Mouse (Mus musculus) neural tube, embryonic 15.5 days (tissue): Measurements from ENCODE around the gene Plxnd1. TPM values are rescaled to one million over a fixed set of nuclear protein-coding genes. Genes with fewer than 3 reads are reported as not detected.

Experiments used
- ATAC-seq: fragments of 200-750 bp; cut with Nextera tagmentation; 2 replicates; pipeline ENCODE4 v1.8.0; 2017; ENCODE audit warnings: mild to moderate bottlenecking, moderate TSS enrichment, moderate library complexity; ENCODE audit not compliant: low FRiP score
- H3K27ac ChIP-seq: fragments of 300-500 bp; sonication (generic); replicated peaks from 2 replicates; pipeline ENCODE4 v1.5.1; 2015; ENCODE audit warnings: mild to moderate bottlenecking, inconsistent platforms
- H3K27me3 ChIP-seq: fragments of 300-500 bp; sonication (generic); replicated peaks from 2 replicates; pipeline ENCODE4 v1.6.1; 2015; ENCODE audit warnings: inconsistent platforms
- H3K36me3 ChIP-seq: fragments of 300-500 bp; sonication (generic); 2 replicates; pipeline ENCODE4 v1.6.1; 2015; ENCODE audit warnings: inconsistent platforms
- H3K4me1 ChIP-seq: fragments of 300-500 bp; sonication (generic); 2 replicates; pipeline ENCODE4 v1.6.1; 2015; ENCODE audit warnings: inconsistent platforms
- H3K4me2 ChIP-seq: fragments of 300-500 bp; sonication (generic); 2 replicates; pipeline ENCODE4 v1.6.1; 2015; ENCODE audit warnings: inconsistent platforms, mild to moderate bottlenecking, moderate library complexity
- H3K4me3 ChIP-seq: fragments of 300-500 bp; sonication (generic); replicated peaks from 2 replicates; pipeline ENCODE4 v1.5.1; 2015; ENCODE audit warnings: mild to moderate bottlenecking, inconsistent platforms
- H3K9ac ChIP-seq: fragments of 300-500 bp; sonication (generic); replicated peaks from 2 replicates; pipeline ENCODE4 v1.6.1; 2015; ENCODE audit warnings: mild to moderate bottlenecking, inconsistent platforms
- H3K9me3 ChIP-seq: fragments of 300-500 bp; sonication (generic); replicated peaks from 2 replicates; pipeline ENCODE4 v1.6.1; 2016; ENCODE audit warnings: inconsistent platforms
- WGBS: fragments of 180-500 bp; shearing (Covaris S2); methylation state at CpG from one replicate; pipeline ENCODE4 v1.1.7; 2015; ENCODE audit warnings: mixed read lengths; 5-methylcytosine and 5-hydroxymethylcytosine counted together
- polyA plus RNA-seq: library from polyadenylated mRNA; unstranded; fragments of >200 nt; fragmentation: Nextera tagmentation; extraction: Ambion mirVana; gene quantifications from 2 replicates; pipeline ENCODE4 v1.2.1, GENCODE M21; 2015

Plxnd1 gene
- polyA plus RNA-seq, 1 experiment from 2014 or later: 8.8 TPM

DNA sequence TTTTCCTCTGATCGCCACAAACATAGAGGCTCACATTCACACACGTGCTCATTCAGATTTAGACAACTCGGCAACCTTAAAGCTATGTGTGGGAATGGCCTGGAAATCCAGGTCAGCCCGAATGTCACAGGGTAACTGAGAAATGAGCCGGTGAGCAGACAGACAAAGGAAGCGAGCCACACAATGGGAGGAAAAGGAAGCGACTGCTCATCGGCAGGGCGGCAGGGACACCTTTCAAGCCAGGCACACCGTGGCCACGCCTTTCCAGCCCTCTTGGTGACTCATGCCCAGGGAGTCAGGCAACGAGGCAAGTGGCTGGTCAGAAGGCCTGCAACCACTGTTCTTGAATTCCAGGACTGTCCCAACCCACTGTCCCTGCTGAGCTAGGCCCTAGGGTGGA is 14.6 kb upstream of the Plxnd1 start:
- no peak overlapping the region for H3K4me3 ChIP-seq
- no peak overlapping the region for H3K9ac ChIP-seq
- H3K9me3 ChIP-seq: no peaks in the 10 kb centered on the region
- WGBS: 58% methylated on average over 12 of the region's 12 CpGs
- H3K4me1 ChIP-seq: peaks cover 4% of the 10 kb centered on the region; the same call in 1 of the 2 replicates
- H3K27ac ChIP-seq: no peak overlapping the region
- no peaks in the 10 kb centered on the region for H3K36me3 ChIP-seq
- ATAC-seq: no peak
- no peaks in the 10 kb centered on the region for H3K27me3 ChIP-seq
- no peak overlapping the region for H3K4me2 ChIP-seq

- Histone ChIP-seq H3K27ac (no peak overlapping the region), H3K36me3 (no peaks in the 10 kb centered on the region), H3K4me1 (peaks cover 4% of the 10 kb centered on the region; the same call in 1 of the 2 replicates), H3K4me2 (no peak overlapping the region), H3K9ac (no peak overlapping the region), H3K27me3 (no peaks in the 10 kb centered on the region), H3K9me3 (no peaks in the 10 kb centered on the region), H3K4me3 (no peak overlapping the region)
- 19% methylated on average over 9 of the region's 9 CpGs for WGBS
- no peak for ATAC-seq
These were observed 12.9 kb upstream of the Plxnd1 start for GRCm38 (mm10) chr6:116007561-116008173.

DNA sequence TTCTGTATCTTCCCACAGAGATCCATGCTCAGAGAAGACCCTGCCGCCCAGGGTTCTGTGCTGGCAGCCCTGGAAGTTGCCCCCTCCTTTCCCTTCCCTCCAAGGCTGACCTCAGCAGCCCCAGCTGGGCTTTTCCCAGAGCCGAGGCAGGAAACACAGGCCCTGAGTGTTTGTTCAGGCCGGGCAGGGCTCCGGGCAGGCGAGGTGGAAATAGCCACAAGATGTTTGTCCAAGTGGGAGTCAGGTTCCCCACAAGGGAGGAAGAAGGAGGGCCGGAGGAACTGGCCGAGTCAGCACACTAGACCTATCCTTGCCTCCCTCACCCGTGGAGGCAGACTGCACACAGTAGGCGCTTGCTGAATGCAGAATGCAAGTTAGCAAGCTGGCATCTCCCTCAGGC is 11.9 kb upstream of the Plxnd1 start:
- H3K9me3 ChIP-seq: no peaks in the 10 kb centered on the region
- H3K4me3 ChIP-seq: no peak overlapping the region
- no peak for ATAC-seq
- H3K9ac ChIP-seq: no peak overlapping the region
- no peaks in the 10 kb centered on the region for H3K36me3 ChIP-seq
- H3K4me1 ChIP-seq: peaks cover 4% of the 10 kb centered on the region; the same call in 1 of the 2 replicates
- 48% methylated on average over 9 of the region's 9 CpGs for WGBS
- H3K4me2 ChIP-seq: no peak overlapping the region
- no peaks in the 10 kb centered on the region for H3K27me3 ChIP-seq
- H3K27ac ChIP-seq: peak overlapping the region; percentile 58; the same call in 1 of the 2 replicates

DNA sequence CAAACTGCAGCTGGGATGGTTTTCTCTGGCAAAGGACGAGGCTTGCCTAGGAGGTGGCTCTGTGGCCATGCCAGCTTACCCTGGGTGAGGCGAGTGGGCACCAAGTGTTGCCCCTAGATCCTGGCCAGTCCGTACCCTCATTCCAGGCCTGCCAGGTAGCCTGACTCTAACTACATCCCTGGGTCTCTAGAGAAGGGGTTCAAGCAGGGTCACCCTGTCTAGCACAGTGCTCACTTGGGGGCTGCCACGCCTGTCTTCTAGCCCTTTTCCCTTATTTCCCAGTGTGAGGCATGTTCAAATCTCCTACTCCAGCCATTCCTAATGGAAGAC is 11.1 kb upstream of the Plxnd1 start:
- Histone ChIP-seq H3K36me3 (no peaks in the 10 kb centered on the region), H3K4me1 (peaks cover 4% of the 10 kb centered on the region; the same call in 1 of the 2 replicates), H3K27ac (peak overlapping the region; percentile 58; the same call in 1 of the 2 replicates), H3K9me3 (no peaks in the 10 kb centered on the region), H3K4me3 (no peak overlapping the region), H3K9ac (no peak overlapping the region), H3K27me3 (no peaks in the 10 kb centered on the region), H3K4me2 (no peak overlapping the region)
- WGBS: 86% methylated on average over 4 of the region's 4 CpGs
- no peak for ATAC-seq

GRCm38 (mm10) chr6:116005275-116005958 is 10.6 kb upstream of the Plxnd1 start:
- H3K27me3 ChIP-seq: no peaks in the 10 kb centered on the region
- no peak for ATAC-seq
- no peak overlapping the region for H3K4me3 ChIP-seq
- H3K36me3 ChIP-seq: no peaks in the 10 kb centered on the region
- peak overlapping the region; percentile 58; the same call in 1 of the 2 replicates for H3K27ac ChIP-seq
- H3K9ac ChIP-seq: no peak overlapping the region
- H3K9me3 ChIP-seq: no peaks in the 10 kb centered on the region
- H3K4me1 ChIP-seq: peaks cover 4% of the 10 kb centered on the region; the same call in 1 of the 2 replicates
- no peak overlapping the region for H3K4me2 ChIP-seq
- 80% methylated on average over 17 of the region's 17 CpGs for WGBS

- Histone ChIP-seq H3K9me3 (no peaks in the 10 kb centered on the region), H3K4me2 (no peak overlapping the region), H3K9ac (no peak overlapping the region), H3K4me1 (peaks cover 4% of the 10 kb centered on the region; the same call in 1 of the 2 replicates), H3K36me3 (no peaks in the 10 kb centered on the region), H3K27me3 (no peaks in the 10 kb centered on the region), H3K27ac (no peak overlapping the region), H3K4me3 (no peak overlapping the region)
- no peak for ATAC-seq
- WGBS: 84% methylated on average over 6 of the region's 6 CpGs
These were observed 9.9 kb upstream of the Plxnd1 start for GRCm38 (mm10) chr6:116004716-116005115.

DNA sequence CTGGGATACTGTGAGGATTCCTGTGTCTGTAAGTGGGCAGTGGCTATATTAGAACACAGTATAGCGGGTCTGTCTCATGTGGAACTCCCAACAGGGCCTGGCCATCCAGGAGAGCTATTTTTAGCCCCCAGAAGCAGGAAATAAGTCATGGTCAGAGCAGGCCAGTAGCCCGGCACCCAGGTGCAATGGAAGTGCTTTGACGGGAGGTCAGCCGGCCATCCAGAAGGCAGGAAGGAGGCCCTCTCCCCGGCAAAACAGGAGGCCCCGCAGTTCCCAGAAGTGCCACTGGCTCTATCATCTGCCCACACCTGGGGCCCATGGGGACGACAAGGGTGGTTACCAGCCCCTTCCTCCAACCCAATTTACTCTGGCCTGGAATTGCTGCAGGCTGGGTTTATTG is 9.3 kb upstream of the Plxnd1 start:
- Histone ChIP-seq H3K9ac (no peak overlapping the region), H3K27me3 (no peaks in the 10 kb centered on the region), H3K36me3 (no peaks in the 10 kb centered on the region), H3K4me1 (peaks cover 4% of the 10 kb centered on the region; the same call in 1 of the 2 replicates), H3K4me2 (no peak overlapping the region), H3K9me3 (no peaks in the 10 kb centered on the region), H3K4me3 (no peak overlapping the region), H3K27ac (no peak overlapping the region)
- no peak for ATAC-seq
- 39% methylated on average over 7 of the region's 7 CpGs for WGBS

DNA sequence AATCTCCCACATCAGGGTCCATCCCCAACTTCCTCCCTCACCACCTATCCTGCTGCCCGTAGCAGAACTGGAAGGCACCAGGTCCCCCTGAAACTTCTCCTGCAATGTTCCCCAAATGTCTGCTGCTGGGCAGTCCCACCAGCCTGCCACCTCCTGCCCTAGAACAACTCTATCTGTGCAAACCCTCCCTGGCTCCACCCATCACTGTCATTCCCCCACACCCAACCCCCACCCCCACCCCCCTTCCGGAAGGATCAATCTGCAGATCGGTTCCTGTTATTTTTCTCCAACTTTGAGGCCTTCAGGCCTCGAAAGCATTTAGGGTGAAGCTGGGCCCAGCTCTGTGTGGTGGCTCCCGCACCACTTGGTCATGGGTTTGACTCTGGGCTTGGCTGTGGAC is 8.7 kb upstream of the Plxnd1 start:
- H3K36me3 ChIP-seq: no peaks in the 10 kb centered on the region

DNA sequence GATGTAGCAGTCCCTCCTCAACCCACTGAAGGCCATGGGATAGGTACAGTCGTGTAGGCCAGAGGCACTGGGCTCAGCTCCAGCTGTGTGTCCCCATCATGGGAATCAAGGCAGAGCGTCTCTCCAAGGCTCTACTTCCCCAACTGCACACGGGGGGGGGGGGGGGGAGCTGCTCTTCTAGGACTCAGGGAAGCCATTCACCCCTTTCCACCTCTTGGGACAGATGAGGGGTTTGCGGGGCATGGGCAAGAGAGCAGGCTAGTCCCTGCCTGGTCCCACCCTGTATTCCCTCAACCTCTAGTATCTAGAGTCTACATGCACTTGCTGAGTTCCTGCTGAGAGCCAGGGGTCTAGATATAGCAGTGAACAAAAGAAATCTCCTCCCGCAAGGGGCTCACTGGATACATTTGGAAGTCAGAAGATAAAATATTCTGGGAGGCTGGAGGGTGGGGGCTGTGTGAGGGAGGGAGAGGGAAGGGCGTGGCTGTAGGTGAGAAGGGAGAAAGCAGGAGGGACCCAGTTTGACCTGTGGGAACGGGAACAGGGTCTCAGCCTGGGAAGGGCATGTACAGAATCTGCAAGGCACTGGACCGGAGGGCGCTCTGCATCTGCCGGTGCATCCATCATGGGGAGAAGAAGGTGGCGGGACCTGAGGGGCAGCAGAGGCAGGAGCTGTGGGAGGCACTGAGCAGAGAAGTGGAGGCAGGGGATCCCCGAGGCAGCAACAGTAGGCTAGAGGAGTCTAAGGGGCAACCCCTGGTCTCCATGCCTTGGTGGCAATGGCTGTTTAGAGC is 7.7 kb upstream of the Plxnd1 start:
- no peaks in the 10 kb centered on the region for H3K27me3 ChIP-seq
- no peaks in the 10 kb centered on the region for H3K9me3 ChIP-seq
- H3K9ac ChIP-seq: no peak overlapping the region
- no peaks in the 10 kb centered on the region for H3K36me3 ChIP-seq
- peaks cover 5% of the 10 kb centered on the region; the same call in 1 of the 2 replicates for H3K4me1 ChIP-seq
- H3K27ac ChIP-seq: no peak overlapping the region
- 73% methylated on average over 12 of the region's 12 CpGs for WGBS
- H3K4me3 ChIP-seq: no peak overlapping the region
- ATAC-seq: no peak
- no peak overlapping the region for H3K4me2 ChIP-seq

More for the DNA sequence above, 8.7 kb upstream of the Plxnd1 start:
- Histone ChIP-seq H3K9me3 (no peaks in the 10 kb centered on the region), H3K4me2 (no peak overlapping the region), H3K9ac (no peak overlapping the region), H3K27me3 (no peaks in the 10 kb centered on the region), H3K4me1 (peaks cover 4% of the 10 kb centered on the region; the same call in 1 of the 2 replicates), H3K27ac (no peak overlapping the region), H3K4me3 (no peak overlapping the region)
- WGBS: 73% methylated on average over 5 of the region's 5 CpGs
- no peak for ATAC-seq

GRCm38 (mm10) chr6:116000851-116001250 is 6.0 kb upstream of the Plxnd1 start:
- 92% methylated on average over 5 of the region's 5 CpGs for WGBS
- Histone ChIP-seq H3K9me3 (no peaks in the 10 kb centered on the region), H3K4me2 (no peak overlapping the region), H3K27ac (no peak overlapping the region), H3K9ac (no peak overlapping the region), H3K4me1 (peaks cover 4% of the 10 kb centered on the region; the same call in 1 of the 2 replicates), H3K36me3 (no peaks in the 10 kb centered on the region), H3K4me3 (no peak overlapping the region), H3K27me3 (peaks cover 4% of the 10 kb centered on the region; the same call in 1 of the 2 replicates)
- ATAC-seq: no peak

DNA sequence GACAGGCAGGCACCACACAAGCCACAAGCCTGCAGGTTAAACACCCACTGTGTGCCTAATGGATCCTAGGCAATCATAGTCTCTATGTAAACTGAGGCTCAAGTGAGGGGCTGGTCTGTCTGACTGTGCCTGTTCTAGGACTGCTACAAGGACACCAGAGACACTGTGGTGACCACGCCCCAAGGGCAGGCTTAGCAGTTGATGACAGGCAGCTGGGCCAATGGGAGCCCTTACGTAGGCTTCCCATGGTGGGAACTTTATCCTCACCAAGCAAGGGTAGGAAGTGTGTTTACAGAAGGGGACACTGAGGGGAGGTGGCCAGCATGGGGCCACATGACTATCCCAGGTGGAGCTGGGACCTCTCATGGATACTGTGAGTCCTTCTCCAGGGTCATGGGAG is 4.4 kb upstream of the Plxnd1 start:
- H3K4me3 ChIP-seq: no peak overlapping the region
- no peak overlapping the region for H3K27ac ChIP-seq
- H3K36me3 ChIP-seq: no peaks in the 10 kb centered on the region
- no peaks in the 10 kb centered on the region for H3K9me3 ChIP-seq
- H3K9ac ChIP-seq: no peak overlapping the region
- H3K4me2 ChIP-seq: no peak overlapping the region
- H3K4me1 ChIP-seq: peaks cover 9% of the 10 kb centered on the region
- H3K27me3 ChIP-seq: peaks cover 12% of the 10 kb centered on the region
- 82% methylated on average over 2 of the region's 2 CpGs for WGBS
- no peak for ATAC-seq
